Mouse (Mus musculus) lung, adult 2 months (tissue): ENCODE data around the gene Shank3. TPM values are rescaled to one million over a fixed set of nuclear protein-coding genes. Genes with fewer than 3 reads are reported as not detected.

Experiments
- DNase-seq: peaks from one replicate; pipeline ENCODE4 v3.0.0; 2022
- H3K4me1 ChIP-seq: fragments of 200-500 bp; 2 replicates; pipeline ENCODE4 v1.6.1; 2011; ENCODE audit warnings: low read length; ENCODE audit not compliant: control insufficient read depth, insufficient read depth
- H3K4me3 ChIP-seq: fragments of 200-500 bp; replicated peaks from 2 replicates; pipeline ENCODE3; 2011; ENCODE audit warnings: low read depth, mild to moderate bottlenecking, control low read depth, low read length; ENCODE audit errors: extremely low read depth
- CTCF ChIP-seq: fragments of 200-500 bp; IDR thresholded peaks from 2 replicates; pipeline ENCODE4 v1.5.1; 2011; ENCODE audit warnings: mild to moderate bottlenecking, low read length, control low read depth; ENCODE audit not compliant: insufficient read depth
- POLR2A ChIP-seq: fragments of 200-500 bp; IDR thresholded peaks from 2 replicates; pipeline ENCODE4 v1.6.1; 2011; ENCODE audit warnings: low read depth, mild to moderate bottlenecking, control low read depth, low read length, borderline replicate concordance; ENCODE audit errors: extremely low read depth
- WGBS: fragments of 180-500 bp; shearing (Covaris S2); methylation state at CpG from one replicate; pipeline ENCODE4 v1.1.7; 2018; 5-methylcytosine and 5-hydroxymethylcytosine counted together
- polyA plus RNA-seq: library from polyadenylated mRNA; depleted of rRNA; stranded (reverse); fragments of >200 nt; gene quantifications from 2 replicates; pipeline ENCODE4 v1.2.3, GENCODE M21; 2012

Shank3 gene
- polyA plus RNA-seq, 1 experiment, result 103 TPM

- TF ChIP-seq POLR2A, result no peak
- no peak for TF ChIP-seq CTCF
- Histone ChIP-seq H3K4me3 (no peak overlapping the region), H3K4me1 (peaks cover 15% of the 10 kb centered on the region)
- 35% methylated on average over 2 of the region's 2 CpGs for WGBS
- no peak for DNase-seq
Observed at GRCm38 (mm10) chr15:89496841-89497240, 2.6 kb upstream of the Shank3 start.

GRCm38 (mm10) chr15:89497391-89498048 is 1.9 kb upstream of the Shank3 start:
- 14% methylated on average over 4 of the region's 4 CpGs for WGBS
- peak overlapping the region; percentile 74 for H3K4me3 ChIP-seq
- DNase-seq, result peak; percentile 51
- peak; percentile 94 for TF ChIP-seq POLR2A
- TF ChIP-seq CTCF, result no peak
- peaks cover 15% of the 10 kb centered on the region for H3K4me1 ChIP-seq

GRCm38 (mm10) chr15:89498049-89498960 is 1.1 kb upstream of the Shank3 start:
- Histone ChIP-seq H3K4me1 (peaks cover 15% of the 10 kb centered on the region), H3K4me3 (peak overlapping the region; percentile 74)
- TF ChIP-seq CTCF, result no peak
- TF ChIP-seq POLR2A, result peak; percentile 51; the same call in 1 of the 2 replicates
- DNase-seq, result peak; percentile 37
- WGBS, result 3% methylated on average over 40 of the region's 41 CpGs

GRCm38 (mm10) chr15:89499784-89500220 is 379 bp downstream of the Shank3 start:
- WGBS, result under 1% methylated on average over 59 of the region's 60 CpGs

GRCm38 (mm10) chr15:89500221-89500791 is 883 bp downstream of the Shank3 start:
- DNase-seq, result no peak
- WGBS, result 11% methylated on average over 35 of the region's 35 CpGs

More at GRCm38 (mm10) chr15:89499784-89500220, 379 bp downstream of the Shank3 start:
- peak overlapping the region; percentile 72 for H3K4me3 ChIP-seq
- no peak for TF ChIP-seq POLR2A
- no peak for TF ChIP-seq CTCF
- peaks cover 15% of the 10 kb centered on the region for H3K4me1 ChIP-seq
- no peak for DNase-seq

GRCm38 (mm10) chr15:89501321-89501720 is 1.9 kb downstream of the Shank3 start:
- H3K4me3 ChIP-seq, result no peak overlapping the region
- DNase-seq, result no peak
- peaks cover 15% of the 10 kb centered on the region for H3K4me1 ChIP-seq
- WGBS, result 69% methylated on average over 3 of the region's 3 CpGs
- no peak for TF ChIP-seq CTCF
- no peak for TF ChIP-seq POLR2A

More at GRCm38 (mm10) chr15:89500221-89500791, 883 bp downstream of the Shank3 start:
- peaks cover 15% of the 10 kb centered on the region for H3K4me1 ChIP-seq
- peak overlapping the region; percentile 62 for H3K4me3 ChIP-seq
- no peak for TF ChIP-seq POLR2A
- TF ChIP-seq CTCF, result no peak

- DNase-seq, result no peak
- TF ChIP-seq POLR2A, result no peak
- no peak for TF ChIP-seq CTCF
- WGBS, result 89% methylated on average over 9 of the region's 9 CpGs
Observed at GRCm38 (mm10) chr15:89504838-89505237, 5.4 kb downstream of the Shank3 start.

GRCm38 (mm10) chr15:89507751-89508150 is 8.3 kb downstream of the Shank3 start:
- no peak for DNase-seq

More at GRCm38 (mm10) chr15:89504838-89505237, 5.4 kb downstream of the Shank3 start:
- no peak overlapping the region for H3K4me3 ChIP-seq
- peaks cover 8% of the 10 kb centered on the region; the same call in 1 of the 2 replicates for H3K4me1 ChIP-seq

GRCm38 (mm10) chr15:89512679-89513078 is 13.3 kb downstream of the Shank3 start:
- DNase-seq, result no peak
- Histone ChIP-seq H3K4me1 (peaks cover 3% of the 10 kb centered on the region), H3K4me3 (no peak overlapping the region)
- WGBS, result 46% methylated on average over 4 of the region's 4 CpGs
- TF ChIP-seq POLR2A (no peak), CTCF (no peak)

More at GRCm38 (mm10) chr15:89507751-89508150, 8.3 kb downstream of the Shank3 start:
- 62% methylated on average over 8 of the region's 8 CpGs for WGBS
- Histone ChIP-seq H3K4me3 (no peak overlapping the region), H3K4me1 (no peaks in the 10 kb centered on the region; the same call in 1 of the 2 replicates)
- TF ChIP-seq CTCF (no peak), POLR2A (no peak)
